Mouse (Mus musculus): ENCODE data around the gene Mok. TPM values are rescaled to one million over a fixed set of nuclear protein-coding genes. Genes with fewer than 3 reads are reported as not detected.

Gene Mok
- polyA plus RNA-seq, 2 experiments from 2014 or later = 0.22 to 0.29 TPM

GRCm38 (mm10) chr12:110764531-110764930 is 76.2 kb downstream of the Mok start:
- ATAC-seq = no peak

DNA sequence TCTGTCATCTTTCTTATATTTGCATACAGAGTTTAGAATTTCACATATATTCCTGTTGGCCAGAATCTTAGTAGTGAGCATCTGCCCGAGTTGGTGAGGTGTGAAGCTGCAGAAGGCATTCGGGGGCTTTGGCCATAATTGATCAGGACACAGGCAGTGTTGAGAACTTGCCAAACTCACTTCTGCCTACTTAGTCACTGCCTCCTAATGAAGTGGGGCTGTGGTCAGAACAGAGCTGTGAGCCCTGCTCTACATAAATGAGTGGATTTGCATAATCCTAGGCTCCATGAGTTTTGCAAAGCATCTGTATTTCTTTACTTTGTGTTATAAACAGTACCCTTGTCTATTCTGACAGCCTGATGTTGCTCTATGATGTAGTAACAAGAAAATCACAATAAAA is 78.4 kb downstream of the Mok start:
- no peak for ATAC-seq

DNA sequence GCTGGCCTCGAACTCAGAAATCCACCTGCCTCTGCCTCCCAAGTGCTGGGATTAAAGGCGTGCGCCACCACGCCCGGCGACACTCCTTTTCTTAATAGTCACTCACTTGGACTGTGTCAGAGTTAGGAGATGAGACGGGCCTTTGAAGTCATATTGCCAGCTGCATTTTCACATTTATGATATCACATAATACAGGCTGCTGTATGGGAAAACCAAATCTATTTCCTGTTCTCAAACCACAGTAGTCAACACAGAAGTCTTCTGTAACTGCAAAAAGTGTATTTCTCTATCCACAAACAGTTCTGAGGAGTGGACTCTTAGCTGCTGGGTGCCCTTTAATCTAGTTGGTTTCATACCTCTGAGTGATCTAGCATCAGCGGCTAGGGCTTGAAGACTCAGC is 81.8 kb downstream of the Mok start:
- peak; percentile 72 for ATAC-seq

Other genes with a start within 250 kb of the Mok start
- gene Dync1h1, start 239.5 kb downstream of the Mok start, polyA plus RNA-seq (2017; shearing (Covaris generic)) = 10 to 100 TPM; 26.9 to 37.5 TPM
- under 1 TPM in 1 of 2 experiments, not detected in 1; 0.58 TPM for gene 1700001K19Rik, start 158.3 kb downstream of the Mok start, polyA plus RNA-seq (2017; shearing (Covaris generic))
- gene Hsp90aa1, start 138.2 kb downstream of the Mok start, polyA plus RNA-seq (2017; shearing (Covaris generic)) = 100 to 1,000 TPM; 163 to 197 TPM
- 10 to 100 TPM; 24.7 to 31.4 TPM for gene Wdr20, start 103.0 kb downstream of the Mok start, polyA plus RNA-seq (2017; shearing (Covaris generic))
- 1 to 10 TPM; 1.2 to 2.2 TPM for gene Zfp839, start 9.3 kb upstream of the Mok start, polyA plus RNA-seq (2017; shearing (Covaris generic))
- 10 to 100 TPM; 34.1 to 38.1 TPM for gene Cinp, start 48.2 kb upstream of the Mok start, polyA plus RNA-seq (2017; shearing (Covaris generic))
- gene Tecpr2, start 48.3 kb upstream of the Mok start, polyA plus RNA-seq (2017; shearing (Covaris generic)) = 1 to 10 TPM in 1 of 2 experiments, under 1 TPM in 1; 0.61 to 1.2 TPM
- gene Ankrd9, start 138.1 kb upstream of the Mok start, polyA plus RNA-seq (2017; shearing (Covaris generic)) = 1 to 10 TPM in 1 of 2 experiments, under 1 TPM in 1; 0.74 to 1.2 TPM
- 10 to 100 TPM; 14.7 to 15.9 TPM for gene Rcor1, start 198.4 kb upstream of the Mok start, polyA plus RNA-seq (2017; shearing (Covaris generic))